Mouse (Mus musculus) stomach, postnatal 0 days (tissue): ENCODE measurements at regions not wholly inside any gene's neighbourhood (a gene's known extent, or its start where the extent isn't known, plus 50 kb on each side); places are given as distances from the start of the nearest gene placed in this dataset.

Source experiments
- ATAC-seq: fragments of 200-750 bp; cut with Nextera tagmentation; 2 replicates; pipeline ENCODE4 v1.8.0; 2017; ENCODE audit not compliant: low FRiP score, low TSS enrichment
- DNase-seq: peaks from one replicate; pipeline ENCODE4 v3.0.0-alpha.2; 2016; ENCODE audit warnings: low spot score
- H3K27ac ChIP-seq: fragments of 300-500 bp; sonication (generic); replicated peaks from 2 replicates; pipeline ENCODE4 v1.5.1; 2014; ENCODE audit warnings: mild to moderate bottlenecking, control low read depth
- H3K27me3 ChIP-seq: fragments of 300-500 bp; sonication (generic); 2 replicates; pipeline ENCODE4 v1.6.1; 2014; ENCODE audit warnings: low read length; ENCODE audit not compliant: control insufficient read depth, insufficient read depth
- H3K36me3 ChIP-seq: fragments of 300-500 bp; sonication (generic); 2 replicates; pipeline ENCODE4 v1.6.1; 2014; ENCODE audit warnings: low read length, mixed read lengths; ENCODE audit not compliant: control insufficient read depth, insufficient read depth
- H3K4me1 ChIP-seq: fragments of 300-500 bp; sonication (generic); replicated peaks from 2 replicates; pipeline ENCODE4 v1.6.1; 2014; ENCODE audit warnings: antibody characterized with exemption; ENCODE audit not compliant: control insufficient read depth, insufficient read depth
- H3K4me2 ChIP-seq: fragments of 300-500 bp; sonication (generic); replicated peaks from 2 replicates; pipeline ENCODE4 v1.6.1; 2014; ENCODE audit warnings: low read depth, mild to moderate bottlenecking, control low read depth, moderate library complexity
- H3K4me3 ChIP-seq: fragments of 300-500 bp; sonication (generic); 2 replicates; pipeline ENCODE4 v1.5.1; 2014; ENCODE audit warnings: low read depth, low read length, control low read depth
- H3K9ac ChIP-seq: fragments of 300-500 bp; sonication (generic); 2 replicates; pipeline ENCODE4 v1.6.1; 2014; ENCODE audit warnings: mild to moderate bottlenecking, low read length, control low read depth, mixed read lengths
- H3K9me3 ChIP-seq: fragments of 300-500 bp; sonication (generic); 2 replicates; pipeline ENCODE4 v1.6.1; 2016; ENCODE audit warnings: low read length; ENCODE audit not compliant: control insufficient read depth
- CTCF ChIP-seq: IDR thresholded peaks from 2 replicates; pipeline ENCODE4 v1.5.1; 2016; ENCODE audit warnings: antibody characterized with exemption, low read depth, mild to moderate bottlenecking, moderate library complexity
- EP300 ChIP-seq: optimal IDR thresholded peaks from 2 replicates; pipeline ENCODE3; 2016; ENCODE audit warnings: antibody characterized with exemption
- WGBS: fragments of 180-500 bp; shearing (Covaris S2); extraction: QIAGEN DNeasy Blood & Tissue Kit; methylation state at CpG from one replicate; pipeline ENCODE4 v1.1.7; 2014; 5-methylcytosine and 5-hydroxymethylcytosine counted together

GRCm38 (mm10) chr1:146359632-146360031, 134.9 kb upstream of the Brinp3 start:
- Histone ChIP-seq H3K4me3 (no peak overlapping the region), H3K36me3 (no peaks in the 10 kb centered on the region), H3K4me2 (no peak overlapping the region), H3K27me3 (no peaks in the 10 kb centered on the region), H3K9ac (no peak overlapping the region), H3K9me3 (no peaks in the 10 kb centered on the region), H3K4me1 (no peaks in the 10 kb centered on the region), H3K27ac (no peak overlapping the region)
- ATAC-seq (no peak), DNase-seq (no peak)
- TF ChIP-seq CTCF (no peak), EP300 (no peak)
- WGBS = 49% methylated on average over 3 of the region's 3 CpGs

- Histone ChIP-seq H3K4me2 (no peak overlapping the region), H3K9me3 (no peaks in the 10 kb centered on the region), H3K9ac (no peak overlapping the region), H3K36me3 (no peaks in the 10 kb centered on the region), H3K27ac (no peak overlapping the region), H3K4me1 (no peaks in the 10 kb centered on the region), H3K4me3 (no peak overlapping the region), H3K27me3 (no peaks in the 10 kb centered on the region)
- ATAC-seq (no peak), DNase-seq (no peak)
- TF ChIP-seq EP300 = no peak
- TF ChIP-seq CTCF = no peak
Observed at GRCm38 (mm10) chr1:146360124-146360523, 134.4 kb upstream of the Brinp3 start.

- Histone ChIP-seq H3K27me3 (no peaks in the 10 kb centered on the region), H3K27ac (no peak overlapping the region), H3K9ac (no peak overlapping the region), H3K36me3 (no peaks in the 10 kb centered on the region), H3K9me3 (no peaks in the 10 kb centered on the region), H3K4me2 (no peak overlapping the region), H3K4me3 (no peak overlapping the region), H3K4me1 (no peaks in the 10 kb centered on the region)
- TF ChIP-seq EP300 (no peak), CTCF (no peak)
- no peak for DNase-seq
- WGBS = 81% methylated on average over 2 of the region's 2 CpGs
- ATAC-seq = no peak
Observed at GRCm38 (mm10) chr1:146363777-146364176, 130.8 kb upstream of the Brinp3 start.
